Mouse (Mus musculus) forebrain, embryonic 13.5 days (tissue): ENCODE measurements at regions not wholly inside any gene's neighbourhood (a gene's known extent, or its start where the extent isn't known, plus 50 kb on each side); places are given as distances from the start of the nearest gene placed in this dataset.

ENCODE experiments used
- ATAC-seq: fragments of 200-750 bp; cut with Nextera tagmentation; 2 replicates; pipeline ENCODE4 v1.8.0; 2017
- H3K27ac ChIP-seq: fragments of 300-500 bp; sonication (generic); 2 replicates; pipeline ENCODE4 v1.5.1; 2015; ENCODE audit warnings: inconsistent platforms, mild to moderate bottlenecking, moderate library complexity
- H3K27me3 ChIP-seq: fragments of 300-500 bp; sonication (generic); 2 replicates; pipeline ENCODE4 v1.6.1; 2015; ENCODE audit warnings: mild to moderate bottlenecking, inconsistent platforms
- H3K36me3 ChIP-seq: fragments of 300-500 bp; sonication (generic); 2 replicates; pipeline ENCODE4 v1.6.1; 2015; ENCODE audit warnings: mild to moderate bottlenecking, inconsistent platforms; ENCODE audit not compliant: poor library complexity, severe bottlenecking
- H3K4me1 ChIP-seq: fragments of 300-500 bp; sonication (generic); 2 replicates; pipeline ENCODE4 v1.6.1; 2015; ENCODE audit warnings: inconsistent platforms
- H3K4me2 ChIP-seq: fragments of 300-500 bp; sonication (generic); 2 replicates; pipeline ENCODE4 v1.6.1; 2015; ENCODE audit warnings: inconsistent platforms, mild to moderate bottlenecking, moderate library complexity
- H3K4me3 ChIP-seq: fragments of 300-500 bp; sonication (generic); 2 replicates; pipeline ENCODE4 v1.5.1; 2015; ENCODE audit warnings: mild to moderate bottlenecking, inconsistent platforms
- H3K9ac ChIP-seq: fragments of 300-500 bp; sonication (generic); 2 replicates; pipeline ENCODE4 v1.6.1; 2015; ENCODE audit warnings: mild to moderate bottlenecking, inconsistent platforms
- H3K9me3 ChIP-seq: fragments of 300-500 bp; sonication (generic); replicated peaks from 2 replicates; pipeline ENCODE4 v1.6.1; 2016; ENCODE audit warnings: inconsistent platforms
- WGBS: fragments of 180-500 bp; shearing (Covaris S2); methylation state at CpG from one replicate; pipeline ENCODE4 v1.1.7; 2015; 5-methylcytosine and 5-hydroxymethylcytosine counted together

- 28% methylated on average over 2 of the region's 2 CpGs for WGBS
- no peaks in the 10 kb centered on the region for H3K36me3 ChIP-seq
- ATAC-seq, result no peak
These were observed 1870.4 kb downstream of the Pcdh19 start for GRCm38 (mm10) chrX:131818397-131818796.

GRCm38 (mm10) chrX:131774011-131774690, 1914.6 kb downstream of the Pcdh19 start:
- Histone ChIP-seq H3K27ac (no peak overlapping the region), H3K36me3 (no peaks in the 10 kb centered on the region), H3K4me2 (no peak overlapping the region), H3K9ac (no peak overlapping the region), H3K27me3 (no peaks in the 10 kb centered on the region), H3K4me3 (no peak overlapping the region), H3K4me1 (no peaks in the 10 kb centered on the region), H3K9me3 (no peaks in the 10 kb centered on the region)
- ATAC-seq, result peak; percentile 78
- 47% methylated on average over 4 of the region's 4 CpGs for WGBS

More at GRCm38 (mm10) chrX:131818397-131818796, 1870.4 kb downstream of the Pcdh19 start:
- Histone ChIP-seq H3K9ac (no peak overlapping the region), H3K4me3 (no peak overlapping the region), H3K9me3 (no peaks in the 10 kb centered on the region), H3K27me3 (no peaks in the 10 kb centered on the region), H3K27ac (no peak overlapping the region), H3K4me1 (no peaks in the 10 kb centered on the region), H3K4me2 (no peak overlapping the region)
